Mouse (Mus musculus): ENCODE results near the gene Il21. TPM values are rescaled to one million over a fixed set of nuclear protein-coding genes. Genes with fewer than 3 reads are reported as not detected.

Gene Il21
- total and polyA plus RNA-seq, 2 experiments = not detected

DNA sequence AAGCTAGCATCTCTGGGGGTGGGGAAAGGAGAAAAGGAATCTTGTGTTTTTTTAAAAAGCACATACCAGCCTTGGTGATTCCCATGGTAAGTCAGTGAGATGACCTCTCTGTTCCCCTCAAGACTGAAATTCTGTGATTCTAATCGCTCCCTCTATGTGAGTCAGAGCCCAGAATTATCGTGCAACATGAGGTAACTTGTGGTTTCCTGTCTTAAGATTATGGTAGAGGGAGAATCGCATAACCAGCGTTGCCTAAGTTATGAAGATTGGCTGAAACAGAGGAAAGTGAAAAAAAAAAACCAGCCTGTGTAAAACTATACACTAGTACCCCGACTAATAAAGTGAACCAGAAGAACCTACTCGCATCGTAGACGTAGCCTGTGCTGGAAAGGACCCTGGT is 59.2 kb downstream of the Il21 start:
- Histone ChIP-seq H3K27me3 (ENCODE audit: control insufficient read depth, insufficient read depth, low read length) (no peaks in the 10 kb centered on the region), H3K4me1 (ENCODE audit: control insufficient read depth, insufficient read depth, low read length) (no peaks in the 10 kb centered on the region), H3K4me3 (ENCODE audit: insufficient read depth, low read depth, low read length) (no peak overlapping the region), H3K9ac (ENCODE audit: low read depth, low read length) (no peak overlapping the region), H3K79me2 (ENCODE audit: control insufficient read depth, insufficient read depth, low read length) (no peaks in the 10 kb centered on the region), H3K27ac (replicated peaks; ENCODE audit: insufficient read depth, low read depth, low read length) (no peak overlapping the region), H3K36me3 (ENCODE audit: control insufficient read depth, insufficient read depth, low read length) (no peaks in the 10 kb centered on the region)
- WGBS = 84% methylated on average over 8 of the region's 8 CpGs
- TF ChIP-seq CTCF (IDR thresholded peaks at IDR 0.05; ENCODE audit: low read depth, low read length) (no peak), POLR2A (IDR thresholded peaks at IDR 0.05; ENCODE audit: extremely low read depth, insufficient read depth, low read length) (no peak)
- DNase-seq (ENCODE audit: extremely low read depth, low read depth, low spot score) = no peak

Other genes starting within 250 kb of the Il21 start
- gene Adad1, start 169.1 kb downstream of the Il21 start, total RNA-seq (2014; rRNA removed) = not detected in 2 replicates
- not detected in 2 replicates for gene Adad1, start 169.1 kb downstream of the Il21 start, polyA plus RNA-seq (2012; rRNA removed)
- gene Il2, start 106.7 kb downstream of the Il21 start, total RNA-seq (2014; rRNA removed) = not detected in 2 replicates
- gene Il2, start 106.7 kb downstream of the Il21 start, polyA plus RNA-seq (2012; rRNA removed) = not detected in 2 replicates
- gene Bbs12, start 79.9 kb upstream of the Il21 start, total RNA-seq (2014; rRNA removed) = 0.94 and 1.1 TPM in 2 replicates
- gene Bbs12, start 79.9 kb upstream of the Il21 start, polyA plus RNA-seq (2012; rRNA removed) = 0.09 and 0.14 TPM in 2 replicates
- gene Cetn4, start 80.1 kb upstream of the Il21 start, total RNA-seq (2014; rRNA removed) = 0.18 and 0.74 TPM in 2 replicates
- gene Cetn4, start 80.1 kb upstream of the Il21 start, polyA plus RNA-seq (2012; rRNA removed) = not detected in 2 replicates
- gene Fgf2, start 115.7 kb upstream of the Il21 start, total RNA-seq (2014; rRNA removed) = 0.46 and 0.67 TPM in 2 replicates
- 0.07 and 0.11 TPM in 2 replicates for gene Fgf2, start 115.7 kb upstream of the Il21 start, polyA plus RNA-seq (2012; rRNA removed)
- gene Spata5, start 187.3 kb upstream of the Il21 start, total RNA-seq (2014; rRNA removed) = 7.2 and 8.7 TPM in 2 replicates
- gene Spata5, start 187.3 kb upstream of the Il21 start, polyA plus RNA-seq (2012; rRNA removed) = 1.1 and 1.3 TPM in 2 replicates
- 8.0 and 11.3 TPM in 2 replicates for gene Nudt6, start 187.6 kb upstream of the Il21 start, total RNA-seq (2014; rRNA removed)
- gene Nudt6, start 187.6 kb upstream of the Il21 start, polyA plus RNA-seq (2012; rRNA removed) = 28.4 and 32.4 TPM in 2 replicates